Mouse (Mus musculus) brain, embryonic 14.5 days (tissue): ENCODE data around the gene Tmco4.

Source experiments
- CTCF ChIP-seq: fragments of 200-500 bp; IDR thresholded peaks from 2 replicates; pipeline ENCODE4 v1.5.1; 2012; ENCODE audit warnings: inconsistent platforms, mild to moderate bottlenecking, moderate library complexity, borderline replicate concordance; ENCODE audit not compliant: insufficient read depth, insufficient read length; ENCODE audit errors: extremely low read depth
- POLR2A ChIP-seq: fragments of 200-500 bp; IDR thresholded peaks from 2 replicates; pipeline ENCODE4 v1.6.1; 2012; ENCODE audit warnings: mild to moderate bottlenecking, inconsistent platforms, borderline replicate concordance; ENCODE audit not compliant: poor library complexity, insufficient read depth, insufficient read length, severe bottlenecking; ENCODE audit errors: extremely low read depth

- TF ChIP-seq POLR2A (no peak), CTCF (no peak)
These were observed 34.7 kb downstream of the Tmco4 start for GRCm38 (mm10) chr4:139007353-139007752.
